Mouse (Mus musculus): ENCODE results near the gene Dhx58. TPM values are rescaled to one million over a fixed set of nuclear protein-coding genes. Genes with fewer than 3 reads are reported as not detected.
A peak's percentile ranks its signal among the peaks of the same experiment; 100 is the strongest.

The Dhx58 gene
- 0.65 and 1.3 TPM in 2 replicates for polyA plus RNA-seq (2014; fragmentation: Nextera tagmentation; extraction: Ambion mirVana)

DNA sequence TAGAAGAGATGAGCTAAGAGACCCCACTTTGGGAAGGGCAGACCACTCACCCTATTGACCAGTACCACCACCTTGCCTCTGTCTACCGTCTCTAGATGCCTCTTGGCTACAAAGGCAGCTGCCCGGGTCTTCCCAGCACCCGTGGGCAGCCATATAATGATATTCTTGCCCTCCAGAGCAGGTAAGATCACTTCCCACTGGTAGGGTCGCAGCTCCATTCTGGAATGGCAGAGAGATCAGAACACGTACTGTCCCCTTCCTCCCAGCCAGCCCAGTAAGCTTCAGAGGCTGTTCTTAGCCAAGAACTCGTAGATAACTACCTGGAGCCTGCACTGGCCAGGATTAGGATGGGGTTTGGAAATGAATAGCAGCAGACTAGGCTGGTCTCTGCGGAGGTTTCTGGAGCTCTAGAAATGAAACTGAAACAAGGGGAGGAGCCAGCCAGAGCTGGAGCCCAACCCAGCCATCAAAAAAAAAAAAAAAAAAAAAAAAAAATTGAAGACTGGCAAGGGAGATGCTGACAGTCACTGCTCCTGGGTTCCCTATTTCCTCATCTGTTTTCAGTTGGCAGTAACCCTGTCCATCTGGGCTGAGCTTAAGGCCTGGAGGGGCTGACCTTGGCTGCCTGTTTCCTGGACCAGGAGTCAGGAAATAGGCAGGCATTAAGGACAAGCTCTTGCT, at the start of gene Dhx58:
Dhx58 (minus strand) TSS at position 421 of the 681 bp plus-strand sequence.
- Histone ChIP-seq H3K9ac (ENCODE audit: low read depth, low read length) (0 out of 2 replicates have a peak within 1 kb of the TSS, but pooled peaks have one; percentile 16), H3K4me1 (ENCODE audit: control insufficient read depth, insufficient read depth, low read length) (0 out of 2 replicates have a peak, but pooled peaks cover 9% of the 10 kb centered on the region), H3K4me3 (ENCODE audit: low read depth, low read length) (no peak within 1 kb of the TSS), H3K27me3 (ENCODE audit: control insufficient read depth, insufficient read depth, low read length) (peaks cover 5% of the 10 kb centered on the region; the same call in 1 of the 2 replicates), H3K4me2 (no peak within 1 kb of the TSS), H3K36me3 (ENCODE audit: control insufficient read depth, insufficient read depth, low read length) (peaks cover 17% of the 10 kb centered on the region), H3K9me3 (replicated peaks; ENCODE audit: control insufficient read depth, low read length) (no peaks in the 10 kb centered on the region), H3K27ac (ENCODE audit: low read depth, low read length) (no peak within 1 kb of the TSS)
- WGBS (ENCODE audit: insufficient replicate concordance) = 67% methylated on average over 7 of the region's 7 CpGs
- ATAC-seq (replicated peaks; ENCODE audit: insufficient number of reproducible peaks, low FRiP score, low TSS enrichment) = no peak

DNA sequence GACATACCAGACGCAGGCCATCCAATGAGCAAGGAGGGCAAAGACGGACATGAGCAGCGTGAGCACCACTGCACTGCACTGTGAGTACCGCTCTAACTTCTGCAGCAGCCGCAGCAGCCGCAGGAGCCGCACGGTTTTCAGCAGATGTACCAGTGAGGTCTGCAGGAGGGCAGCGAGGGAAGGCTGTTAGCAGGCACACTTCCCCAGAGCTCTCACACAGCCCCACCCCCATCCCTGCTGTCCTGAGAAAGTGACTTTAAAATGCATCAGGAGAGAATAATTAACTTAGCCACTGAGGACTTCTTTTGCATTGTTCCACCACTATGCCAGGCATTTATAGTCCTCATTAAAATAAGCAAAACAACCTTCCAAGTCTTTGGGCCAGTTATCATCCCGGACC, 48.2 kb upstream of the Dhx58 start:
- Histone ChIP-seq H3K4me3 (ENCODE audit: low read depth, low read length) (no peak overlapping the region), H3K9me3 (replicated peaks; ENCODE audit: control insufficient read depth, low read length) (no peaks in the 10 kb centered on the region), H3K9ac (ENCODE audit: low read depth, low read length) (no peak overlapping the region), H3K36me3 (ENCODE audit: control insufficient read depth, insufficient read depth, low read length) (no peaks in the 10 kb centered on the region), H3K4me1 (ENCODE audit: control insufficient read depth, insufficient read depth, low read length) (no peaks in the 10 kb centered on the region), H3K4me2 (no peak overlapping the region), H3K27ac (ENCODE audit: low read depth, low read length) (no peak overlapping the region), H3K27me3 (ENCODE audit: control insufficient read depth, insufficient read depth, low read length) (peaks cover 56% of the 10 kb centered on the region)
- no peak for ATAC-seq (replicated peaks; ENCODE audit: insufficient number of reproducible peaks, low FRiP score, low TSS enrichment)
- WGBS (ENCODE audit: insufficient replicate concordance) = 27% methylated on average over 10 of the region's 10 CpGs

DNA sequence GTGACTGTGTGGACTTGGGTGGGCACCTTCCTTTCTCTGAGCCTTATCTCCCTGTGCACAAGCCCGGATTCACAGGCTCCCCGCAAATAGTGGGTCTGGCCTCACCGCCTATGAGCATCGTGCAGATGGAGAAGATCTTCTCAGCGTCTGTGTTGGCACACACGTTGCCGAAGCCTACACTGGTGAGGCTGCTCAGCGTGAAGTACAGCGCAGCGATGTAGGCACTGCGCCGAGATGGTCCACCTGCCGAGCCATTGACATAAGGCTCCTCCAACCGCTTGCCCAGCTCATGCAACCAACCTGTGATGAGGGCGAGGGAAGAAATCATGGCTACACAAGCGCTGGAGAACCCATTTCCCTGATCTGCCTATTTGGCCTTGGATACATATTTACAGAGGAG, 46.1 kb upstream of the Dhx58 start:
- no peak overlapping the region for H3K4me2 ChIP-seq
- 78% methylated on average over 16 of the region's 16 CpGs for WGBS (ENCODE audit: insufficient replicate concordance)
- peaks cover 63% of the 10 kb centered on the region for H3K27me3 ChIP-seq (ENCODE audit: control insufficient read depth, insufficient read depth, low read length)
- H3K9me3 ChIP-seq (replicated peaks; ENCODE audit: control insufficient read depth, low read length) = no peaks in the 10 kb centered on the region
- no peaks in the 10 kb centered on the region for H3K36me3 ChIP-seq (ENCODE audit: control insufficient read depth, insufficient read depth, low read length)
- no peak overlapping the region for H3K4me3 ChIP-seq (ENCODE audit: low read depth, low read length)
- H3K4me1 ChIP-seq (ENCODE audit: control insufficient read depth, insufficient read depth, low read length) = no peaks in the 10 kb centered on the region
- H3K27ac ChIP-seq (ENCODE audit: low read depth, low read length) = no peak overlapping the region
- H3K9ac ChIP-seq (ENCODE audit: low read depth, low read length) = no peak overlapping the region
- no peak for ATAC-seq (replicated peaks; ENCODE audit: insufficient number of reproducible peaks, low FRiP score, low TSS enrichment)

DNA sequence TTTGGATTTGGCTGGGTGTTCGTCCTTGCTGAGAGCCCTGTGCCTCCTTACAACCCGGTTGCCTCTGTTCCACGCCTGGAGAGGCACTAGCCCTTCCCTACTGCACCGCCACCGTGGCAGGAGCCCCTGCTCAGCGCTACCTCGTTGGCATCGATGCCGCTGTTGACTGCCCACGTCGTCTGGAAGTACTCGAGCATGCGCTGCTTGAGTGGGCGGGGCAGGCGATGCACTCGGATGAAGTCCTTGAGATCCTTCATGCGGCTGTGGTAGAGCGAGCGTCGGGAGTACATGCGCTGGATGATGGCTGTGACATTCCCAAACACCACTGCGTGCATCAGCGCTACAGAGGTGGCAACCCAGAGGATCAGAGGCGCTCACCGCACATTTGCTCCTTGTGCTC, 45.4 kb upstream of the Dhx58 start:
- Histone ChIP-seq H3K36me3 (ENCODE audit: control insufficient read depth, insufficient read depth, low read length) (no peaks in the 10 kb centered on the region), H3K4me3 (ENCODE audit: low read depth, low read length) (no peak overlapping the region), H3K27me3 (ENCODE audit: control insufficient read depth, insufficient read depth, low read length) (peaks cover 60% of the 10 kb centered on the region), H3K4me2 (no peak overlapping the region), H3K9me3 (replicated peaks; ENCODE audit: control insufficient read depth, low read length) (no peaks in the 10 kb centered on the region), H3K9ac (ENCODE audit: low read depth, low read length) (no peak overlapping the region), H3K27ac (ENCODE audit: low read depth, low read length) (no peak overlapping the region), H3K4me1 (ENCODE audit: control insufficient read depth, insufficient read depth, low read length) (no peaks in the 10 kb centered on the region)
- no peak for ATAC-seq (replicated peaks; ENCODE audit: insufficient number of reproducible peaks, low FRiP score, low TSS enrichment)
- WGBS (ENCODE audit: insufficient replicate concordance) = 31% methylated on average over 25 of the region's 25 CpGs

DNA sequence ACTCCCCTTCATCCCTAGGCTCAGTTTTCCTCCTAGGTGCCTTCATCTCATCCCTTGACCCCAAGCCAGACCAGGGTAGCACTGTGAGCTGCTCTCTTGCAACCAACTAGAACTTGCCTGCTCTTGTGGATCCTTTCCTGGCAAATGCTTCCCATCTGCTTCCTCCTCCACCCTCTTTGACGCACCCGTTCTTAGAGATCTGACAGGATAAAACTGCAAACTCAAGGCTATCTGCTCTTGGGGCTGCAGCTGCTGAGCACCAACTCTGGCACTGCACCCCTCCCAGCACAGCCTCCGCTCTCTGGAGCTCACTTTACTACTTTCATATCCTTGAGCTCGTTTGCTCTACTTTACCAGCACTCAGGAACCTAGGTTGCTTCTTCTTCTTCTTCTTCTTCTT, 44.5 kb upstream of the Dhx58 start:
- Histone ChIP-seq H3K9ac (ENCODE audit: low read depth, low read length) (no peak overlapping the region), H3K4me1 (ENCODE audit: control insufficient read depth, insufficient read depth, low read length) (no peaks in the 10 kb centered on the region), H3K27ac (ENCODE audit: low read depth, low read length) (no peak overlapping the region), H3K9me3 (replicated peaks; ENCODE audit: control insufficient read depth, low read length) (no peaks in the 10 kb centered on the region), H3K4me3 (ENCODE audit: low read depth, low read length) (no peak overlapping the region), H3K36me3 (ENCODE audit: control insufficient read depth, insufficient read depth, low read length) (no peaks in the 10 kb centered on the region), H3K27me3 (ENCODE audit: control insufficient read depth, insufficient read depth, low read length) (peaks cover 57% of the 10 kb centered on the region), H3K4me2 (no peak overlapping the region)
- no peak for ATAC-seq (replicated peaks; ENCODE audit: insufficient number of reproducible peaks, low FRiP score, low TSS enrichment)
- WGBS (ENCODE audit: insufficient replicate concordance) = 63% methylated on average over 4 of the region's 4 CpGs

DNA sequence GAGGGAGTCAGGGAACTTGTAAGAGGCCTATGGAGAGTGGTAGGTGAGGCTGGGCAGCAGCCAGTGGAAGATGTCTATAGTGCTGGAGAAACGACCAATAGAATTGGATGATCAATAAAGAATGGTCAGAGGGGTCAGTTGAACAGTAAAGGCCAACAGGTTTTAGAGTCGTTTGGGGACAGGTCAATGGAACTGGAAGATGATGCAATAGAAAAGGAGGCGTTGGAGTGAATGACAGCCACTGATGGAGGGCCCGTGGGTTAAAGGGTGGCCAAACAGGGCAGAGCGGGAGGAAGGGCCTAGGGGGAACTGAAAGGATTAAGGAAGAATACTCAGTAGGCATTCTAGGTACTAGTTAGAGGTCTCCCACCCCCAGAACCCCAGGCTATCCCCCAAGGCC, 43.0 kb upstream of the Dhx58 start:
- Histone ChIP-seq H3K36me3 (ENCODE audit: control insufficient read depth, insufficient read depth, low read length) (no peaks in the 10 kb centered on the region), H3K27me3 (ENCODE audit: control insufficient read depth, insufficient read depth, low read length) (peaks cover 52% of the 10 kb centered on the region), H3K4me2 (no peak overlapping the region), H3K27ac (ENCODE audit: low read depth, low read length) (no peak overlapping the region), H3K9ac (ENCODE audit: low read depth, low read length) (no peak overlapping the region), H3K4me1 (ENCODE audit: control insufficient read depth, insufficient read depth, low read length) (no peaks in the 10 kb centered on the region), H3K9me3 (replicated peaks; ENCODE audit: control insufficient read depth, low read length) (no peaks in the 10 kb centered on the region), H3K4me3 (ENCODE audit: low read depth, low read length) (no peak overlapping the region)
- no peak for ATAC-seq (replicated peaks; ENCODE audit: insufficient number of reproducible peaks, low FRiP score, low TSS enrichment)
- 67% methylated on average over 5 of the region's 5 CpGs for WGBS (ENCODE audit: insufficient replicate concordance)

DNA sequence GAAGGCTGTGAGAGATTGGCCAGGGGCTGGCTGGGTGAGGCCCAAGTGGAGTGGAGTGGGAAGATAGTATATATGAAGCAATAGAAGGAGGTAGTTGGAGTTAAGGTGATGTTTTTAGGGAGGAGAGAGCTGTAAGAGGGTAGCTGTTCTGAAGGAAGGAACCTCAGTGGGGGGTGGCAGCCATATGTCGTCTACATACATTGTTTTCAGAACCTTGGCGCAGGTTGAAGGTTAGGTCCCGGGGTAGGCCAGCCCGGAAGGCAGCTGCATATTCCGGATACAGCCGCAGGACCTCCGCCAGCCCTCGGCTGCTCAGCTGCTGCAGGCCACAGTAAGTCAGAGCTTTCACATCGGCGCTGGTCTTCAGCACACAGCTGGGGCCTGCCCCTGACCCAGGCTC, 42.5 kb upstream of the Dhx58 start:
- Histone ChIP-seq H3K9ac (ENCODE audit: low read depth, low read length) (no peak overlapping the region), H3K36me3 (ENCODE audit: control insufficient read depth, insufficient read depth, low read length) (no peaks in the 10 kb centered on the region), H3K9me3 (replicated peaks; ENCODE audit: control insufficient read depth, low read length) (no peaks in the 10 kb centered on the region), H3K4me3 (ENCODE audit: low read depth, low read length) (no peak overlapping the region), H3K4me2 (no peak overlapping the region), H3K27me3 (ENCODE audit: control insufficient read depth, insufficient read depth, low read length) (peaks cover 49% of the 10 kb centered on the region), H3K4me1 (ENCODE audit: control insufficient read depth, insufficient read depth, low read length) (no peaks in the 10 kb centered on the region), H3K27ac (ENCODE audit: low read depth, low read length) (no peak overlapping the region)
- no peak for ATAC-seq (replicated peaks; ENCODE audit: insufficient number of reproducible peaks, low FRiP score, low TSS enrichment)
- WGBS (ENCODE audit: insufficient replicate concordance) = 74% methylated on average over 10 of the region's 10 CpGs

DNA sequence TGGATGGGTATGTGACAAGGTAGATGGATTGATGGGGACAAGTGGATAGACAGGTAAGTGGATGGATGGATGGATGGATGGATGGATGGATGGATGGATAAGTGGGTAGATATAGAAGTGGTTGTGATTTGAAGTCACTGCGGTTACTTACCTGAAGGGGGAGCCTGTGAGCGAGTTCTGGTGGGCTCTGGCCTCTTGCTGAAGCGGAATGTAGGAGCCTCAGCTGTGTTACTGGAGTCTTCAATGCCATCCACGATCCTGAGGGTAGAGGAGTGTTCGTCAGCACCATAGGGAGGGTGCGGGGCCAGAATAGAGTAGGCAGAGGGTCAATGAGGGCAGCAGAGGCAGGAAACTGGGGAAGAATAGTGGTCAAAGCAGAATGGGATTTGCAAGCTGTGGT, 41.0 kb upstream of the Dhx58 start:
- no peak for ATAC-seq (replicated peaks; ENCODE audit: insufficient number of reproducible peaks, low FRiP score, low TSS enrichment)
- H3K4me3 ChIP-seq (ENCODE audit: low read depth, low read length) = no peak overlapping the region
- H3K4me1 ChIP-seq (ENCODE audit: control insufficient read depth, insufficient read depth, low read length) = no peaks in the 10 kb centered on the region
- H3K9me3 ChIP-seq (replicated peaks; ENCODE audit: control insufficient read depth, low read length) = no peaks in the 10 kb centered on the region
- H3K4me2 ChIP-seq = no peak overlapping the region
- WGBS (ENCODE audit: insufficient replicate concordance) = 12% methylated on average over 6 of the region's 6 CpGs
- no peak overlapping the region for H3K27ac ChIP-seq (ENCODE audit: low read depth, low read length)
- H3K36me3 ChIP-seq (ENCODE audit: control insufficient read depth, insufficient read depth, low read length) = no peaks in the 10 kb centered on the region
- H3K27me3 ChIP-seq (ENCODE audit: control insufficient read depth, insufficient read depth, low read length) = peaks cover 49% of the 10 kb centered on the region
- H3K9ac ChIP-seq (ENCODE audit: low read depth, low read length) = no peak overlapping the region

DNA sequence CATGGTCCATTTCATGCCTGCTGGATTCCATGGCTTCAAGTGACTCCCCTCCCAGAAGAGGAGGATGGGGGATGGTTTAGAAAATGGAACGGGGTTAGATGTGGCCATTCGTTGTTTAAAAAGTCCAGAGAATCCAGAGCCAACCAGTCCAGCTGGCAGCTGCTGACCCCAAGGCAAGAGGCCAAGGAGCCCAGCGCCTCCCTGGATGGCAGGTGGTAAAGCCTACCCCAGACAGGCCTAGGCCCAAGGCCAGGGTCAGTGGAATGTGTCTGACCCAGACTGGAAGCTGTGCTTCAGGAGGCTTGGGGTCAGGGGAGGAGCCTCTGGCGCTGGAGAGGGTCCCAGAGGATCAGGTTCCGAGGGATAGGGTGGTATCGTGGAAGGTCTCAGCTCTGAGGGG, 37.3 kb upstream of the Dhx58 start:
- Histone ChIP-seq H3K27ac (ENCODE audit: low read depth, low read length) (no peak overlapping the region), H3K9ac (ENCODE audit: low read depth, low read length) (no peak overlapping the region), H3K36me3 (ENCODE audit: control insufficient read depth, insufficient read depth, low read length) (no peaks in the 10 kb centered on the region), H3K9me3 (replicated peaks; ENCODE audit: control insufficient read depth, low read length) (no peaks in the 10 kb centered on the region), H3K4me2 (no peak overlapping the region), H3K4me1 (ENCODE audit: control insufficient read depth, insufficient read depth, low read length) (peaks cover 13% of the 10 kb centered on the region), H3K27me3 (ENCODE audit: control insufficient read depth, insufficient read depth, low read length) (peaks cover 13% of the 10 kb centered on the region), H3K4me3 (ENCODE audit: low read depth, low read length) (no peak overlapping the region)
- ATAC-seq (replicated peaks; ENCODE audit: insufficient number of reproducible peaks, low FRiP score, low TSS enrichment) = no peak
- WGBS (ENCODE audit: insufficient replicate concordance) = 65% methylated on average over 6 of the region's 6 CpGs
